Mouse (Mus musculus): ENCODE results near the gene Bpifb5.

DNA sequence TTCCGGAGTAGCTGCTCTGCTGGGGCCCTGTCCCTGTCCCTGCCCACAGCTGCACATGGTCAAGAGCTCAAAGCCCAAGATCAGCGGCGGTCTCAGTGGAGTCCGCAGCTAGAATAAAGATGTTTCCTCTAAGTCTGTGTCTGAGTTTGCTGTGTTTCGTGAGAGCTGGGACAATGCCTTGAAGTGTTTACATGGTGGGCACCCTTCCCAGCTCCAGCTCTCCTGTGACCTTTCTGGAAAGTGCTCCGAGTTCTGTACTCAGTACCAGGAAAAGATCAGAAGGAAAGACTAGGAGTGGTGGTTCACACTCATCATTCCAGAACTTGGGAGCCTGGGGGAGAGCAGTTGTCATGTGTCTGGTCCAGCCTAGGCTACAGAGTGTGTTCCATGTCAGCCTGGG, 17.2 kb downstream of the Bpifb5 start:
- no peak for TF ChIP-seq POLR2A (IDR thresholded peaks at IDR 0.05; ENCODE audit: control insufficient read depth, extremely low read depth, insufficient read depth, low read length, poor library complexity)
- TF ChIP-seq CTCF (IDR thresholded peaks at IDR 0.05; ENCODE audit: borderline replicate concordance, control insufficient read depth, extremely low read depth, insufficient read depth, low read length, poor library complexity), result no peak

Measured in thymus, adult 2 months (tissue).